Mouse (Mus musculus) forebrain, postnatal 0 days (tissue): ENCODE data around the gene Fam71f1. TPM values are rescaled to one million over a fixed set of nuclear protein-coding genes. Genes with fewer than 3 reads are reported as not detected.
A peak's percentile ranks its signal among the peaks of the same experiment; 100 is the strongest.

Source experiments
- ATAC-seq: fragments of 200-750 bp; cut with Nextera tagmentation; 2 replicates; pipeline ENCODE4 v1.8.0; 2017; ENCODE audit warnings: mild to moderate bottlenecking, moderate library complexity
- DNase-seq: peaks from one replicate; pipeline ENCODE4 v3.0.0-alpha.2; 2015
- H3K27ac ChIP-seq: fragments of 300-500 bp; sonication (generic); 2 replicates; pipeline ENCODE4 v1.5.1; 2014; ENCODE audit warnings: low read depth, mild to moderate bottlenecking, antibody characterized with exemption, low read length, moderate library complexity, mixed read lengths
- H3K27me3 ChIP-seq: fragments of 300-500 bp; sonication (generic); 2 replicates; pipeline ENCODE4 v1.6.1; 2014; ENCODE audit warnings: mild to moderate bottlenecking, low read length, mixed read lengths; ENCODE audit not compliant: insufficient read depth
- H3K36me3 ChIP-seq: fragments of 300-500 bp; sonication (generic); 2 replicates; pipeline ENCODE4 v1.6.1; 2014; ENCODE audit warnings: mild to moderate bottlenecking, moderate library complexity; ENCODE audit not compliant: insufficient read depth
- H3K4me1 ChIP-seq: fragments of 300-500 bp; sonication (generic); 2 replicates; pipeline ENCODE4 v1.6.1; 2014; ENCODE audit warnings: antibody characterized with exemption; ENCODE audit not compliant: insufficient read depth
- H3K4me2 ChIP-seq: fragments of 300-500 bp; sonication (generic); 2 replicates; pipeline ENCODE4 v1.6.1; 2014; ENCODE audit warnings: low read depth, mild to moderate bottlenecking, moderate library complexity
- H3K4me3 ChIP-seq: fragments of 300-500 bp; sonication (generic); 2 replicates; pipeline ENCODE4 v1.5.1; 2014; ENCODE audit warnings: low read depth, low read length, mixed read lengths
- H3K9ac ChIP-seq: fragments of 300-500 bp; sonication (generic); 2 replicates; pipeline ENCODE4 v1.6.1; 2014; ENCODE audit warnings: mild to moderate bottlenecking
- H3K9me3 ChIP-seq: fragments of 300-500 bp; sonication (generic); 2 replicates; pipeline ENCODE4 v1.6.1; 2016; ENCODE audit warnings: low read length
- CTCF ChIP-seq: sonication (generic); IDR thresholded peaks from 2 replicates; pipeline ENCODE4 v1.5.1; 2016; ENCODE audit warnings: antibody characterized with exemption, control low read depth, low read depth
- WGBS: fragments of 180-500 bp; shearing (Covaris S2); extraction: QIAGEN DNeasy Blood & Tissue Kit; methylation state at CpG from one replicate; pipeline ENCODE4 v1.1.7; 2014; 5-methylcytosine and 5-hydroxymethylcytosine counted together
- polyA plus RNA-seq: library from polyadenylated mRNA; unstranded; fragments of >200 nt; fragmentation: Nextera tagmentation; extraction: Ambion mirVana; gene quantifications from 2 replicates; pipeline ENCODE4 v1.2.1, GENCODE M21; 2015
- total RNA-seq: library from RNA; depleted of rRNA; stranded (reverse); fragments of >200 nt; gene quantifications from 2 replicates; pipeline ENCODE4 v1.2.3, GENCODE M21; 2014; rRNA removed

Fam71f1 gene
- not detected in 2 replicates for total RNA-seq
- polyA plus RNA-seq, result not detected in 2 replicates

- TF ChIP-seq CTCF, result no peak
- WGBS, result 75% methylated on average over 5 of the region's 5 CpGs
- ATAC-seq (no peak), DNase-seq (no peak)
- Histone ChIP-seq H3K36me3 (no peaks in the 10 kb centered on the region), H3K4me2 (no peak within 1 kb of the TSS), H3K27me3 (no peaks in the 10 kb centered on the region), H3K9me3 (no peaks in the 10 kb centered on the region), H3K9ac (no peak within 1 kb of the TSS), H3K27ac (no peak within 1 kb of the TSS), H3K4me1 (no peaks in the 10 kb centered on the region), H3K4me3 (no peak within 1 kb of the TSS)
Observed at GRCm38 (mm10) chr6:29318879-29319278, at the start of gene Fam71f1. Fam71f1 (plus strand) TSS chr6:29319140.

DNA sequence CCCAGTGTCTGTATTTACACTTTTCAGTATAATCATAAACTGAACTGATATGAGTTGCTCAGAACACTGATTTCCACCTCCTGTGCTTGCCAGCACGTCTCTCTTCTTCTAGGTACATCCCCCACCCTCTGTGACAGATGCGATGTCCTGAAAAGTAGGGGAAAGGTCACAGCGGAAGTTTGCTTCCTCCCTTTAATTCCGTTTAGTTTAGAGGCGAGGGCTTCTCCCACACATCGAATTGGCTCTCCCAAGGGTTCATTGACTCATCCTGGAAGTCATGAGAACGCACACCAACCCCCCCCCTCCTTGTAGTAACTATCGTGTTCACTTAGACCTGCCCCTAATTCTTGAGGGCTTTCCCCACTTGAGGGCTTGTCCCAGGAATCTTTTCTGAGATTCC lies 48.0 kb upstream of the Fam71f1 start:
- TF ChIP-seq CTCF, result no peak
- Histone ChIP-seq H3K4me2 (no peak overlapping the region), H3K27me3 (no peaks in the 10 kb centered on the region), H3K9ac (no peak overlapping the region), H3K4me1 (peaks cover 4% of the 10 kb centered on the region; the same call in 1 of the 2 replicates), H3K4me3 (no peak overlapping the region), H3K36me3 (peaks cover 7% of the 10 kb centered on the region; the same call in 1 of the 2 replicates), H3K9me3 (no peaks in the 10 kb centered on the region), H3K27ac (no peak overlapping the region)
- 26% methylated on average over 8 of the region's 8 CpGs for WGBS
- no peak for ATAC-seq
- no peak for DNase-seq

DNA sequence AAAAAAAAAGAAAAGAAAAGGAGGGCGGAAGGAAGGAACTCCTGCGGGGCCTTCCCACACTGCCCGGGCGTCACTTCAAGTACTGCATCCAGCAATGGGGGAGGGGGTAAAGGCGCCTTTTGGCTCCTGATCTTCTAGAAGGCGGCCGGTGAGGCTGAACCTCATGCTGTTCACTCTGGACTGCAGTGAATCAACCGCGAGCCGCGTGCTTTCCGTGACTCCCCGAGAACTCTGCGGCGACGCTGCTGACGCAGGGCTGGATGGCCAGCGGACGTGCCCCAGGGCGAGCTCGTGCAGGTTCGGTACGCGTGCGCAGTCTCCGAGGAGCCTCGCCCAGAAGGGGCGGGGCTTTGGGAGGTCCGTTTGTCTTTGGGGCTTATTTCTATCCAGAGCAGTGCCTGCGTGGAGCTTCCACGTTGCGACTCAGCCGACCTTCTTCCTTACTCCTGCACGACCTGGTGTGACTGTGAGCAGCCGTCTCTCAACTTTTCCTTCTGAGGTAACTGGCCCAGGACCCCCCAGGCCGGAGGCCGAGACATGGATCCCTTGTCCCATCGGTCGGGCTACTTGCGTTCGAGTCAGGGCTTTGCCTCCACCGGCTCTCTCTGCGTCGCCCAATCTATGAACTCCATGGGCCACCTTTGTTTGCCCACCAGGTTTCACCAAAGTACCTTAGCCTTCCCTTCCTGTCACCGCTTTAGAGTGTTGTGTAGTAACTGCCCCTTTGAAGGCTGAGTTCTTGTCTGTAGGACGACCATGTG lies 46.4 kb upstream of the Fam71f1 start, which contains the start of gene Hilpda:
Gene Hilpda (plus strand): TSS at position 177 of the 761 bp plus-strand sequence.
- Histone ChIP-seq H3K27me3 (no peaks in the 10 kb centered on the region), H3K4me3 (peak within 1 kb of the TSS; percentile 63), H3K4me1 (peaks cover 4% of the 10 kb centered on the region; the same call in 1 of the 2 replicates), H3K9ac (peak within 1 kb of the TSS; percentile 65), H3K9me3 (no peaks in the 10 kb centered on the region), H3K4me2 (peak within 1 kb of the TSS; percentile 70), H3K27ac (peak within 1 kb of the TSS; percentile 16; the same call in 1 of the 2 replicates), H3K36me3 (peaks cover 7% of the 10 kb centered on the region; the same call in 1 of the 2 replicates)
- peak; percentile 95 for DNase-seq
- 1% methylated on average over 46 of the region's 46 CpGs for WGBS
- peak; percentile 98 for ATAC-seq
- TF ChIP-seq CTCF, result 0 out of 2 replicates have a peak, but pooled peaks have one; percentile 2

- Histone ChIP-seq H3K9ac (no peak overlapping the region), H3K27me3 (no peaks in the 10 kb centered on the region), H3K4me2 (no peak overlapping the region), H3K9me3 (no peaks in the 10 kb centered on the region), H3K27ac (no peak overlapping the region), H3K4me3 (no peak overlapping the region), H3K4me1 (peaks cover 4% of the 10 kb centered on the region; the same call in 1 of the 2 replicates), H3K36me3 (peaks cover 7% of the 10 kb centered on the region; the same call in 1 of the 2 replicates)
- TF ChIP-seq CTCF, result no peak
- 92% methylated on average over 5 of the region's 5 CpGs for WGBS
- DNase-seq (no peak), ATAC-seq (no peak)
Observed at GRCm38 (mm10) chr6:29276746-29277145, 42.2 kb upstream of the Fam71f1 start.

- WGBS, result 35% methylated on average over 8 of the region's 8 CpGs
- Histone ChIP-seq H3K27me3 (no peaks in the 10 kb centered on the region), H3K9ac (no peak overlapping the region), H3K36me3 (peaks cover 7% of the 10 kb centered on the region; the same call in 1 of the 2 replicates), H3K27ac (peak overlapping the region; percentile 9; the same call in 1 of the 2 replicates), H3K4me1 (no peaks in the 10 kb centered on the region), H3K4me2 (no peak overlapping the region), H3K9me3 (no peaks in the 10 kb centered on the region), H3K4me3 (no peak overlapping the region)
- ATAC-seq (peak; percentile 90), DNase-seq (peak; percentile 72)
- peak; percentile 84 for TF ChIP-seq CTCF
Observed at GRCm38 (mm10) chr6:29278513-29279267, 40.2 kb upstream of the Fam71f1 start.

DNA sequence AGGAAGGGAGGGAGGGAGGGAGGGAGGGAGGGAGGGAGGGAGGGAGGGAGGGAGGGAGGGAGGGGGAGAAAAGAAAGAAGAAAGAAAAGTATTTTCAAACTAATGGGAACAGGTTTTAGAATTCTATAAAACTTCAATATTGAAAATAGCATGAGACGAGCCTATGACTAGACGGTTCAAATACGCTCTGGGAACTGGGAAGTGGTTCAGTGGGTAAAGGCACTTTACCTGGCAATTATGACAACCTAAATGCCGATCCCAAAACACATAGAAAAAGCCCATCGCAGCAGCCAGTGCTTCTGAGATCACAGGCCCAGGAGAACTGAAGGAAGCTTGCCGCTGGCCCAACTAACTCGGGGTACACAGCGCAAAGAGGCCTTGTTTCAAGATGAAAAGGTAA lies 39.6 kb upstream of the Fam71f1 start, which contains the start of gene Fam71f2:
Gene Fam71f2 (plus strand): TSS at position 301 of the 400 bp plus-strand sequence.
- ATAC-seq, result no peak
- Histone ChIP-seq H3K9ac (no peak within 1 kb of the TSS), H3K4me1 (no peaks in the 10 kb centered on the region), H3K27me3 (no peaks in the 10 kb centered on the region), H3K4me2 (no peak within 1 kb of the TSS), H3K4me3 (no peak within 1 kb of the TSS), H3K27ac (peak within 1 kb of the TSS; percentile 9; the same call in 1 of the 2 replicates), H3K36me3 (peaks cover 7% of the 10 kb centered on the region; the same call in 1 of the 2 replicates), H3K9me3 (no peaks in the 10 kb centered on the region)
- DNase-seq, result no peak
- TF ChIP-seq CTCF, result no peak
- 83% methylated on average over 8 of the region's 8 CpGs for WGBS
